Mouse (Mus musculus) retina, adult 2 months (tissue): Measurements from ENCODE around the gene Rhoq.

Experiments used
- DNase-seq: peaks from one replicate; pipeline ENCODE4 v3.0.0-alpha.2; 2012; ENCODE audit warnings: low read depth, low spot score

The Rhoq gene

GRCm38 (mm10) chr17:86962894-86963585, at the start of gene Rhoq:
TSS of gene Rhoq (plus strand) at chr17:86963082.
- DNase-seq = peak; percentile 61

- DNase-seq = no peak
These were observed 47.3 kb upstream of the Rhoq start for GRCm38 (mm10) chr17:86915540-86915939.

DNA sequence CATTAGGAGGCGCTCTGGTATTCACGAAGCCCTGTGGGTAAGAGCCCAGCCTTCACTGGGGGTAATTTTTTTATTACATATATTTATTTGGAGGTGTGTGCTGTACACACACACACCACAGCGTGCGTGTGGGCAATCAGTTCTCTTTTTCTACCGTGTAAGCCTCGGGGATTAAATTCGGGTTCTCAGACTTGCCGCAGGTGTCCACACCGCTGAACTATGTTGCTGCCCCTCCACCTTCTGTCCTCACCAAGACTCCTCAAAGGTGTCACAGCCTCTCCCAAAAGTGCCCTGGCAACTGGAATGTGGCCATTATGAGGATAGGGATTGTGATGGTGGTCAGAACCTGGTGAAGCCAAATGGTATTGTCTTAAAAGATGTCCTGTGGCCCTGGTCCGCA, 45.8 kb upstream of the Rhoq start, which contains the start of gene Tmem247:
Gene Tmem247, plus strand, starts transcription at position 301 of the 400 bp plus-strand sequence.
- no peak for DNase-seq

DNA sequence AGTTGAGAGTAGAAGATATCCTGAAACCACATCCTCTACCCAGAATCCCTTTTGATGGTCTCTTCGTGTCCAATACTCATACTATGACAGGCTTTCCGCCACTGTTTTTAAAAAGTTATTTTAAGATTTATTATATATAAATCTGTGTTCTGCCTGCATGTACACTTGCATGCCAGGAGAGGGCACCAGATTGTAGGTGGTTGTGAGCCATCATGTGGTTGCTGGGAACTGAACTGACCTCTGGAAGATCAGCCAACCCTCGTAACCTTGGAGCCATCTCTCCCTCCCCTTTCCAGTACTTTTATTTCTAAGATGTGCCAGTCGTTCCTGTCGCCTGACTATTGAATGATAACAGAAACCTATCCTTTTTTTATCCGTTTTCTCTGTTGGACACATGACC, 44.1 kb upstream of the Rhoq start:
- no peak for DNase-seq

DNA sequence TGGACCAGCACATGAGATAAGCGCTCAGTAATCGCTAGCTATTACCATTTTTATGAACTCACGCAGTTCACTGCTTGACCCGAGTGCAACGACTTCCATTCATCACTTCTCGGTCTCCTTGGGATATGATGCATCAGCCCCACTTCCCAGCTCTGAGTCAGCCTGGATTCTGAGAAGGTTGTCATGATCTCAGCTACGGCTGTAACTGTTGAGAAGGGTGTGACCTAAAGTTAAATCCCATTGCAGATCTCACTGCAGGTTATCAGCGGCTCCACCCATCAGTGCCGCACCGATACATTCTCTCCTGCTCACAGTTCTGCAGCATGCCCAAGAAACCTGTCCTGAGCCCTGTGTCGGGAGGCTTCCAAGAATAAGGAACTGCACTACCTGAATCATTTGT, 43.2 kb upstream of the Rhoq start:
- no peak for DNase-seq

GRCm38 (mm10) chr17:86924679-86925078, 38.2 kb upstream of the Rhoq start:
- no peak for DNase-seq

DNA sequence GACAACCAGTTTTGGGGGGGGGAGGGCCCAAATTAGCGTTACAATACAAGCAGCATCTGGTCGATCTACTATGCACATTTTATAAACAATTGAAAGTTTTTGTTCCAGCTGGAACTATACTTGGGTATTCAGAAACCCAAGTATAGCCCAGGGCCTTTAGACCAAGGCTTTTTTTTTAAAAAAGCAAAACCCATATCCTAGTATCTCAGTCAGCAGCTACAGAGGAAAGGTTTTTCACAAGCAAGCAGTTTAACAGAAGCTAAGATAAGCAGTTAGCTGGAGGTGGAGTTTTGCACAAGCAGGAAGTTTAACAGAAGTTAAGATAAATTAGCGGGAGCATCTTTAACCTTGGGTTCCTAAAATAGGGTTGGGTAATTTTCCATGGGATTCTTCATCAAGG, 36.0 kb upstream of the Rhoq start:
- no peak for DNase-seq

DNA sequence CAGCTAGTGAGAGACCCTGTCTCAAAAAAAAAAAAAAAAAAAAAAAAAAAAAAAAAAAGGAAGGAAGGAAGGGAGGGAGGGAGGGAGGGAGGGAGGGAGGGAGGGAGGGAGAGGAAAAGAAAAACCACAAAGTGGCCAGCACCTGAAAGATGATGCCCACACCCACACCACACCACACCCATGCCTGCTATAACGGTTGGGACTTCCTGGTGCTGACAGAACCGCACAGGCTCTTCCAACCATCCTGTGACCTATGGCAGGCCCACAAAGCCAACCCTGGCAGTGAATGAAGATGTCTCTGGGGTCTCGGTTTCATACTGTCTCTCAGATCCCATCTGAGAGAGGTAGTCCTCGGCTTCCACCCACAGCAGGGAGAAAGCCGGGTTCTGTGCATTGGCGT, 33.5 kb upstream of the Rhoq start:
- DNase-seq = no peak

GRCm38 (mm10) chr17:86929981-86930380, 32.9 kb upstream of the Rhoq start:
- no peak for DNase-seq

DNA sequence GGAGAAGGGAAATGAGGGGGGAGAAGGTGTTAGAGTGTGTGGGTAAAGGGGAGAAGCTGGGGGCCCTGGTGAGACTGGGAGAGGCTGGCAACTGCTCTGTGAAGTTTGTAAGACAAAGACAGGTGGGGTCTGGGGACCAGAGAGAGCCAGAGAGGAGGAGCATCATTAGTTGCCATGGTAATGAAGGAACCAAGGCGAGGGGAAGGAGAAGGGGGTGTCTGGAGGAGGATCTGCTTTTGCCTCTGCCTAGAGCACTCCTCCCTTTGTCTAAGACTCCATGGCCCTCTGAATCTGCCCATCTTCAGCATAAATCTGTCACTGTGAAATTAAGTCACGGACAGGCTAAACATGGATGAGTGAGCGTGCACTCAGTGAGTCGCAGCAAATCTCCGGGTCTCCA, 30.0 kb upstream of the Rhoq start:
- DNase-seq = no peak

DNA sequence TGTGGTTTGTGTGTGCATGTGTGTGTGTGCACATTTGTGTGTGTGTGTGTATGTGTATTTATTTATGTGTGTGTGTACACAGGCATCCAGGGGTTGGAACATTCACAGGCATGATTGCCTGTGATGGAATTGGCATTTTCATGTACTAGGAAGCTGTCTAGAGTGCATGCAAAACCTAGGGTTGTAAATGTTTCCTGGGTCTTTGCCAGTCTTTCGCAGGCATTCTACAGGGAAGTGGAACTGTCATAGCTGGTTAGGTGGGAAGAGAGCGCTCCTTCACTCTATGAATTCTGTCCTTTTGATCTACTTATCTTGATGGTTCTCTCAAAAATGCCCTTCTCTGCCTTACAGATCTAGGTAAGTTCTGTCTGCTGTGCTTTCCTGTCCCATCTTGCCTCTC, 25.8 kb upstream of the Rhoq start:
- no peak for DNase-seq

DNA sequence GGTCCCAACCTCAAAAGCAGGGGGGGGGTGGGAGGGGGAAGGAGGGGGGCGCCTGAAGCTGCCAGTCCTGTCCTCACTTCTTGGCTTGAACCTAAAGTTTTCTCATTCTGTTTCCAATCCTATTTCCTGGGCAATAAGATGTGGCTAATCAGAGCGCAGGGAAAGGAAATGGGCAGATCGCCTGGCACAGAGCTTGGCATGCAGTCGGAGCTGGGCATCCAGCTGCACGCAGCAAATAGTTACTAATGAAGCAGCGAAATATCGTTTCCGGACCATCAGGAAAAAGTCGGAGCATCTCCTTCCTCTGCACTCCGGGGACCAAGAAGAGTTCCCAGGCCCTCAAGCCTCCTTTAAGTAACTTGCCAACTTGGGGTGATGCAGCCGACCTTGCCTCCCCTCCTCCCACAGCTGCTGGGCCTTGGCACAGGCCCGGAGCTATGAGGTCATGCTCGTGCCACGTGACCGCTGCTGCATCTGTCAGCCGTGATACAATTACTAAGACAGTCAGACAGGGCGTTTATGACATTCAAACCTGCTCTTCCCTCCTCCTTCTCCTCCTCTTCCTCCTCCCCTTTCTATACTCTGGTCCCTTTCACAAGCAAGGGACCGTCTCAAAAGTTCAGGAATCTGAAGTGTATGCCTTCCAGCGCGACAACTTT, 25.3 kb upstream of the Rhoq start:
- peak; percentile 38 for DNase-seq

DNA sequence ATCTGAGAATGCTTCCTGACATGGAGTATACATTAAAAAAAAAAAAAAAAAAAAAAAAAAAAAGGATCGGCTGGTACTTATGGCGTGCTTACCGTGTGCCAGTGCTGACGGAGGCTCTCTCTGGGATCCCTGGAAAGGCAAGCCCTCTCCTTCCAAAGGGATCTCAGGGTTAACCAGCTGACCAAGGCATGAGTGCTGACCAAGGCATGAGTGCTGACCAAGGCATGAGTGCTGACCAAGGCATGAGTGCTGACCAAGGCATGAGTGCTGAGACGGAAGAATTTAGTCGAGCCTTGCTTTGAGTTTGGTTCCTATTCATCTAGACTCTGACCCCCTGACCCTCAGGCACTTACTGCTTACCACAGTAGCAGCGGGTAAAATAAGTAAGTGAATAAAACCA, 24.2 kb upstream of the Rhoq start:
- DNase-seq = no peak

DNA sequence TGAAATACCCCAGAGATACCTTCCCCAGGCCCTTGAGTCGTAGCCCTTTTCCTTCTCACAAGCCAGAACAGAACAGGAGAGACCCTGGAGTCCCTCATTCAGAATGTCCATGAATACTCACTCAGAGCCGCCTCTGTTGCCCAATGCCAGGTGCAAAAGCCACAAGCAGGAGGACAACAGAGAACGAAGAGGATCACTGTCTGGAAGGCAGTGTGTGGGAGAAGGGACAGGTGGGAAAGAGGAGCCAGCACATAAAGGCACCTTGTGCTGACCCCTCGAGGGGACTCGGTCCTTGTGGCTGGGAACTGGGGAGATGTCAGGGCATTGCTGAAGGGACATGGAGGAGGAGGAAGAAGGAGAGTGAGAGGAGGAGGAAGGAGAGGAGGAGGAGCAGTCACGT, 20.8 kb upstream of the Rhoq start:
- DNase-seq = no peak

GRCm38 (mm10) chr17:86943158-86943557, 19.7 kb upstream of the Rhoq start:
- DNase-seq = no peak

GRCm38 (mm10) chr17:86946078-86946477, 16.8 kb upstream of the Rhoq start:
- no peak for DNase-seq

- DNase-seq = no peak
These were observed 14.8 kb upstream of the Rhoq start, which contains the start of gene Atp6v1e2 for GRCm38 (mm10) chr17:86947840-86948796. TSS of gene Atp6v1e2 (minus strand) at chr17:86947897.

DNA sequence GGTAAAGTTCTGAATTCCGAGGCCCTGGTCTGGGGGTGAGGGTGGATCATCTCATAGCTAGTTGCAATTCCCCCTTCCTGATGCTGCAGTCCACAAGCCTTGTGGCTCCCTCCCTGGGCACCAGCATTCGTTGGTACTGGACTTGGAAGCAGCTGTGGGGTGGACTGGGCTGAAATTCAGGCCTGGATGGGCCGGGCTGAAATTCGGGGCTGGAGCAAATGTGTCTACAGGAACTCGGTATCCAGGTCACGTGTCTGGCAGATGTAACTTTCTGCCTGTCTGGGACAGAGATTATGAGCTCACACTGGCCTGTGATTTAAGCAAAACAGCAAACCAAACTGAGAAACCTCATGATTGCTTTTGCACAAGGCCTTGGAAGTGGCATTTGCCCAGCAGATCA, 14.1 kb upstream of the Rhoq start:
- DNase-seq = no peak

DNA sequence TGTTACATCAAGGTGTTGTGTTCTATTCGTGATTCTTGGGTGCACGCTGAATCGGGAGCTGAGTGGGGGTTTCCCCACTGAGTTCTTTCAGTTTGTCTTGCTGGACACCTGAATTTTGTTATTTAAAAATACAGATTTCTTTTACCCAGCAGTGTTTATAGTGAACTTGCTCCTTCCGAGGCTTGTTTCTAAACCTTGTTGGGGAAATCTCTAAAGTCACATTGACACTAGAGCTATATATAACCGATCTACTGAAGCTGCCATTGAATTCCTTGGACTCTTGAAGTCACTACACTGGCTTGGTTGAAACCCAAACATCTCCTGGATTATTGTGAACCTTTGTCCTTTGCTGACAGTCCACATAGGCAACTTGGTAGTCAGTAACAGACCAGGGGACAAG, 5.6 kb upstream of the Rhoq start:
- no peak for DNase-seq

DNA sequence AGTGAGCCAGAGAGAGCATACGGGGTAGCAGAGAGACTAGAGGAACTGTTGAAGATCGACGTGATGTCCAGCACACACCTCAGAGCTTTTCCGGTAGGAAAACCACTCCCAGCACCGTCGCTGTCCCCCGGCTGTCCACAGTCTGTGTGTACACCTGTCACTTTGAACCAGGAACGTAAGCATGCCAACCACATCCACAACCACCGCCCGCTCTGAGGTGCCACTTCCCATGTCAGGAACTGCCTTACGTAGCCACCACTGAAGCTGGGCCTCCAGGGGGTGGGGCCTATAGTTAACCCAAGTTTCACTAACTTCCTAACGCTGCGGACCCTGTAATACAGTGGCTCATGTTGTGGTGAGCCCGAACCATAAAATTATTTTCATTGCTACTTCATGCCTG, 4.9 kb upstream of the Rhoq start:
- no peak for DNase-seq

DNA sequence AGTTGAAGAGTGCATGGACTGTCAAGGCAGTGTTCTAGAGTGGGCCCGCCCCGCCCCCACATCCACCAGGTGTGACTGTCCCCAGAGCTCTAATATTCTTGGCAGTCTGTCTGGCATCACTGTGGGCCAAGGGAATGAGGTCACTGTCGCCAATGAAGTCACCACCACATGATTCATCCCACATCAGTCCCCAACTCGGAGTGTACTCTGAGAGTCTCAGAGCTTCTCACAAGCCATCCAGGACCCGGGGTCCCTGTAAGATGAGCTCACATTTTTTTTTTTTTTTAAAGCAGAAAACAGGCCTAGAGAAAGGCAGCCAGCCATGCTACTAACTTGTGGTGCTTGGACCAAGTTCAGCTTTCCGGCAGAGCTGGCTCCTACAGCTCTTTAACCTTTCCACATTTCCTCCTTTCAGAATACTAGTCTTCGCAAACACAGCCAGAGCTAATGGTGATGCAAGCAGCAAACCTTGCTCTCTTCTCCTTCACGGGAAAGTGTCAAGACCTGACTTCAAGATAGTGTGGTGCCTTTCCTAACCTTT, 1.5 kb upstream of the Rhoq start:
- no peak for DNase-seq

- peak; percentile 54 for DNase-seq
These were observed 487 bp upstream of the Rhoq start for GRCm38 (mm10) chr17:86962297-86962893.
